23 mouse cellular contexts compared by ENCODE assay signal in the genomic region with DNA sequence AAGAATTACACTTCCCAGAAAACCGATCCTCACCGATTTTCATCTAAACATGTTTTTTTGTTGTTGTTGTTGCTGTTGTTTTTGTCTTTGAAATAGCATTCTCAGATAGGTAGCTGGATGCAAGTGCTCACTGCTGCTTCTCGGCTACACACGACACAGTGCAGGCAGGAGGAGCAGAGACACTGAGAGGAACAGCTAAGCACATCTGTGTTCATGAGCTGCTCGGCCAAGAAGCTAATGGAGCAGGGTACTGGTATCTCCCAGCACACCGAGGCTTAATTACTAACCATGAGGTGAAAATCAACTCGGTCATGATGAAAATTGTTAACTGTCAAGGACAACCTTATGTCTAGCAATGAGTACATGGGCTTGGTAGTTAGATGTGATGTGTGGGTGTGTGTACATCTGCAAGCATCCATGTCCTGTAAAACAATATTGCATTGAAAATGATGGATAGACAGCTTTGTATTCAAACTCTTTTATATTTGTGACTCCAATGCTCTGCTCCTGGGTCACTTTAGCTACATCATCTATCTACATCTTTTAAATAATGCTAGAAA.
DNase-seq lines count a peak whose midpoint lies in the region; ATAC-seq and TF ChIP-seq lines count a peak whose summit lies in the region.
"Had no signal": no experiment of that assay in that cellular context is flagged by ENCODE, and none has a peak within 500 bp of the region (broad histone marks: within the 10 kb centered on the region; RNA-seq: fewer than 3 reads in every experiment).

No protein-coding gene starts in this region.

- 75% methylated on average over 7 of the region's 7 CpGs for WGBS in hindbrain, embryonic 11.5 days
- 59% methylated on average over 7 of the region's 7 CpGs for WGBS in hindbrain, postnatal 0 days
- 66% methylated on average over 7 of the region's 7 CpGs for WGBS in midbrain, embryonic 14.5 days
- WGBS in midbrain, embryonic 11.5 days = 77% methylated on average over 7 of the region's 7 CpGs
- 58% methylated on average over 7 of the region's 7 CpGs for WGBS in hindbrain, embryonic 16.5 days

- H3K27ac ChIP-seq in hindbrain, embryonic 11.5 days (ENCODE audit: low read depth, low read length) = no peak overlapping the region
- H3K27ac ChIP-seq in hindbrain, postnatal 0 days = no peak overlapping the region
- no peak overlapping the region for H3K27ac ChIP-seq in midbrain, embryonic 14.5 days (replicated peaks; ENCODE audit: low read depth, low read length)
- H3K27ac ChIP-seq in midbrain, embryonic 11.5 days (ENCODE audit: low read depth, low read length) = no peak overlapping the region
- no peak overlapping the region for H3K27ac ChIP-seq in hindbrain, embryonic 16.5 days (ENCODE audit: low read depth, low read length)
- no peak overlapping the region for H3K27ac ChIP-seq in layer of hippocampus, adult 2 months
- H3K27ac ChIP-seq: embryonic facial prominence, embryonic 13.5 days; kidney, embryonic 15.5 days; liver, embryonic 12.5 days; stomach, embryonic 15.5 days had no signal

- H3K9ac ChIP-seq in hindbrain, embryonic 11.5 days (ENCODE audit: low read depth, low read length) = no peak overlapping the region
- no peak overlapping the region for H3K9ac ChIP-seq in hindbrain, postnatal 0 days (replicated peaks; ENCODE audit: low read length)
- H3K9ac ChIP-seq in midbrain, embryonic 14.5 days (replicated peaks; ENCODE audit: low read length) = no peak overlapping the region
- H3K9ac ChIP-seq in midbrain, embryonic 11.5 days (ENCODE audit: low read length) = no peak overlapping the region
- no peak overlapping the region for H3K9ac ChIP-seq in hindbrain, embryonic 16.5 days (ENCODE audit: low read depth, low read length)
- H3K9ac ChIP-seq: embryonic facial prominence, embryonic 13.5 days; heart, embryonic 12.5 days; kidney, embryonic 15.5 days; liver, embryonic 12.5 days; liver, postnatal 0 days; stomach, embryonic 15.5 days had no signal

- H3K4me3 ChIP-seq in hindbrain, embryonic 11.5 days (ENCODE audit: low read depth, low read length) = no peak overlapping the region
- H3K4me3 ChIP-seq in hindbrain, postnatal 0 days (ENCODE audit: low read length) = no peak overlapping the region
- no peak overlapping the region for H3K4me3 ChIP-seq in midbrain, embryonic 14.5 days (replicated peaks; ENCODE audit: low read depth, low read length)
- no peak overlapping the region for H3K4me3 ChIP-seq in midbrain, embryonic 11.5 days (ENCODE audit: low read depth, low read length)
- H3K4me3 ChIP-seq in hindbrain, embryonic 16.5 days (ENCODE audit: low read length) = no peak overlapping the region
- H3K4me3 ChIP-seq in layer of hippocampus, adult 2 months = no peak overlapping the region
- H3K4me3 ChIP-seq: embryonic facial prominence, embryonic 13.5 days; heart, embryonic 12.5 days; kidney, embryonic 15.5 days; liver, embryonic 12.5 days; stomach, embryonic 15.5 days had no signal

- H3K9me3 ChIP-seq in hindbrain, embryonic 11.5 days (ENCODE audit: control insufficient read depth, low read length) = no peaks in the 10 kb centered on the region
- no peaks in the 10 kb centered on the region for H3K9me3 ChIP-seq in hindbrain, postnatal 0 days (ENCODE audit: low read length)
- H3K9me3 ChIP-seq in midbrain, embryonic 14.5 days (ENCODE audit: control insufficient read depth, low read length) = no peaks in the 10 kb centered on the region
- H3K9me3 ChIP-seq in midbrain, embryonic 11.5 days (ENCODE audit: control insufficient read depth, low read length) = no peaks in the 10 kb centered on the region
- H3K9me3 ChIP-seq in hindbrain, embryonic 16.5 days (ENCODE audit: control insufficient read depth, low read length) = no peaks in the 10 kb centered on the region
- H3K9me3 ChIP-seq: embryonic facial prominence, embryonic 13.5 days; heart, embryonic 12.5 days; kidney, embryonic 15.5 days; liver, embryonic 12.5 days; stomach, embryonic 15.5 days had no signal

- TF ChIP-seq CTCF in hindbrain, postnatal 0 days (IDR thresholded peaks at IDR 0.05; ENCODE audit: low read depth) = no peak
- no peak for TF ChIP-seq CTCF in layer of hippocampus, adult 2 months (conservative IDR thresholded peaks at IDR 0.05)

- peak; percentile 51; the same call in 1 of the 2 replicates for ATAC-seq in hindbrain, embryonic 11.5 days (ENCODE audit: low FRiP score)
- no peak for ATAC-seq in hindbrain, postnatal 0 days
- ATAC-seq in midbrain, embryonic 14.5 days (ENCODE audit: low FRiP score, low TSS enrichment) = no peak
- no peak for ATAC-seq in midbrain, embryonic 11.5 days (ENCODE audit: low FRiP score)
- ATAC-seq in hindbrain, embryonic 16.5 days = peak; percentile 85; the same call in 1 of the 2 replicates
- ATAC-seq: liver, embryonic 12.5 days; liver, postnatal 0 days; Patski had no signal

- no peaks in the 10 kb centered on the region for H3K4me1 ChIP-seq in hindbrain, embryonic 11.5 days (replicated peaks; ENCODE audit: control insufficient read depth, insufficient read depth, low read length)
- no peaks in the 10 kb centered on the region for H3K4me1 ChIP-seq in hindbrain, postnatal 0 days (ENCODE audit: insufficient read depth, low read length)
- peaks cover 9% of the 10 kb centered on the region; the same call in 1 of the 2 replicates for H3K4me1 ChIP-seq in midbrain, embryonic 14.5 days (ENCODE audit: control insufficient read depth, insufficient read depth, low read length)
- H3K4me1 ChIP-seq in midbrain, embryonic 11.5 days (ENCODE audit: control insufficient read depth, insufficient read depth, low read length) = no peaks in the 10 kb centered on the region
- H3K4me1 ChIP-seq in hindbrain, embryonic 16.5 days (ENCODE audit: control insufficient read depth, insufficient read depth, low read depth, low read length) = no peaks in the 10 kb centered on the region; the same call in 1 of the 2 replicates
- H3K4me1 ChIP-seq: heart, embryonic 12.5 days; liver, embryonic 12.5 days; stomach, embryonic 15.5 days had no signal

- no peak for DNase-seq in hindbrain, embryonic 11.5 days (ENCODE audit: low spot score)
- no peak for DNase-seq in hindbrain, postnatal 0 days (ENCODE audit: low spot score)
- peak; percentile 15 for DNase-seq in midbrain, embryonic 14.5 days
- no peak for DNase-seq in midbrain, embryonic 11.5 days (ENCODE audit: low spot score, missing footprints)
- no peak for DNase-seq in ovary, postnatal 36 days (ENCODE audit: low spot score)
- no peak for DNase-seq in layer of hippocampus, adult 2 months (ENCODE audit: low spot score in 2 of 2)
- DNase-seq: adrenal gland, postnatal 10 days; cerebellum, adult 11 months; cerebellum, adult 9-11 months; gastrocnemius, postnatal 10 days; heart, postnatal 4 days; kidney, adult 18-20 months; kidney, postnatal 25 days; liver, postnatal 0 days; lung, postnatal 36 days; right cerebral cortex, postnatal 25 days had no signal

- H3K27me3 ChIP-seq in hindbrain, embryonic 11.5 days (ENCODE audit: control insufficient read depth, insufficient read depth, low read length) = no peaks in the 10 kb centered on the region
- H3K27me3 ChIP-seq in hindbrain, postnatal 0 days (ENCODE audit: insufficient read depth, low read length) = no peaks in the 10 kb centered on the region
- H3K27me3 ChIP-seq in midbrain, embryonic 14.5 days (ENCODE audit: control insufficient read depth, insufficient read depth, low read length) = no peaks in the 10 kb centered on the region
- no peaks in the 10 kb centered on the region for H3K27me3 ChIP-seq in midbrain, embryonic 11.5 days (ENCODE audit: control insufficient read depth, insufficient read depth, low read length)
- no peaks in the 10 kb centered on the region for H3K27me3 ChIP-seq in hindbrain, embryonic 16.5 days (replicated peaks; ENCODE audit: control insufficient read depth, insufficient read depth, low read length)
- H3K27me3 ChIP-seq: heart, embryonic 12.5 days; liver, embryonic 12.5 days; Patski; stomach, embryonic 15.5 days had no signal

- H3K4me2 ChIP-seq in hindbrain, embryonic 11.5 days (replicated peaks; ENCODE audit: low read depth, low read length) = no peak overlapping the region
- no peak overlapping the region for H3K4me2 ChIP-seq in hindbrain, postnatal 0 days (ENCODE audit: low read depth, low read length)
- no peak overlapping the region for H3K4me2 ChIP-seq in midbrain, embryonic 14.5 days (ENCODE audit: low read length)
- no peak overlapping the region for H3K4me2 ChIP-seq in midbrain, embryonic 11.5 days
- H3K4me2 ChIP-seq in hindbrain, embryonic 16.5 days (ENCODE audit: low read length) = no peak overlapping the region
- H3K4me2 ChIP-seq: embryonic facial prominence, embryonic 13.5 days; heart, embryonic 12.5 days; kidney, embryonic 15.5 days; liver, embryonic 12.5 days; stomach, embryonic 15.5 days had no signal

- no peaks in the 10 kb centered on the region for H3K36me3 ChIP-seq in hindbrain, embryonic 11.5 days (ENCODE audit: control insufficient read depth, insufficient read depth, low read length)
- H3K36me3 ChIP-seq in hindbrain, postnatal 0 days (ENCODE audit: insufficient read depth, low read length) = no peaks in the 10 kb centered on the region
- H3K36me3 ChIP-seq in midbrain, embryonic 14.5 days (ENCODE audit: control insufficient read depth, insufficient read depth, low read length) = no peaks in the 10 kb centered on the region
- no peaks in the 10 kb centered on the region for H3K36me3 ChIP-seq in midbrain, embryonic 11.5 days (ENCODE audit: control insufficient read depth, insufficient read depth, low read length)
- no peaks in the 10 kb centered on the region for H3K36me3 ChIP-seq in hindbrain, embryonic 16.5 days (ENCODE audit: control insufficient read depth, insufficient read depth, low read length)
- H3K36me3 ChIP-seq: embryonic facial prominence, embryonic 13.5 days; heart, embryonic 12.5 days; kidney, embryonic 15.5 days; liver, embryonic 12.5 days; stomach, embryonic 15.5 days had no signal

Comparison
In these comparisons a context has a peak if more than half of its experiments do, and no peak if none do; other contexts are left out.
1. ATAC-seq: peak in hindbrain, embryonic 11.5 days (single experiment) and hindbrain, embryonic 16.5 days (single experiment); none in hindbrain, postnatal 0 days (single experiment), midbrain, embryonic 14.5 days (single experiment) and midbrain, embryonic 11.5 days (single experiment).